Mouse (Mus musculus) hindbrain, postnatal 0 days (tissue): ENCODE results near the gene Xirp1. TPM values are rescaled to one million over a fixed set of nuclear protein-coding genes. Genes with fewer than 3 reads are reported as not detected.

Experiments used
- ATAC-seq: fragments of 200-750 bp; cut with Nextera tagmentation; 2 replicates; pipeline ENCODE4 v1.8.0; 2017; ENCODE audit warnings: mild to moderate bottlenecking, moderate TSS enrichment, moderate library complexity
- DNase-seq: peaks from one replicate; pipeline ENCODE4 v3.0.0-alpha.2; 2015; ENCODE audit warnings: low spot score
- H3K27ac ChIP-seq: fragments of 300-500 bp; sonication (generic); 2 replicates; pipeline ENCODE4 v1.5.1; 2014; ENCODE audit warnings: mild to moderate bottlenecking
- H3K27me3 ChIP-seq: fragments of 300-500 bp; sonication (generic); 2 replicates; pipeline ENCODE4 v1.6.1; 2014; ENCODE audit warnings: low read length, mixed read lengths; ENCODE audit not compliant: insufficient read depth
- H3K36me3 ChIP-seq: fragments of 300-500 bp; sonication (generic); 2 replicates; pipeline ENCODE4 v1.6.1; 2014; ENCODE audit warnings: low read length, mixed read lengths; ENCODE audit not compliant: insufficient read depth
- H3K4me1 ChIP-seq: fragments of 300-500 bp; sonication (generic); 2 replicates; pipeline ENCODE4 v1.6.1; 2014; ENCODE audit warnings: antibody characterized with exemption, low read length, mixed read lengths; ENCODE audit not compliant: insufficient read depth
- H3K4me2 ChIP-seq: fragments of 300-500 bp; sonication (generic); 2 replicates; pipeline ENCODE4 v1.6.1; 2014; ENCODE audit warnings: low read depth, mild to moderate bottlenecking, low read length, moderate library complexity, mixed read lengths
- H3K4me3 ChIP-seq: fragments of 300-500 bp; sonication (generic); 2 replicates; pipeline ENCODE4 v1.5.1; 2014; ENCODE audit warnings: low read length
- H3K9ac ChIP-seq: fragments of 300-500 bp; sonication (generic); replicated peaks from 2 replicates; pipeline ENCODE4 v1.6.1; 2014; ENCODE audit warnings: mild to moderate bottlenecking, low read length, moderate library complexity, mixed read lengths
- H3K9me3 ChIP-seq: fragments of 300-500 bp; sonication (generic); 2 replicates; pipeline ENCODE4 v1.6.1; 2016; ENCODE audit warnings: low read length, mixed read lengths
- CTCF ChIP-seq: IDR thresholded peaks from 2 replicates; pipeline ENCODE4 v1.5.1; 2016; ENCODE audit warnings: antibody characterized with exemption, control low read depth, low read depth
- whole genome bisulfite sequencing: fragments of 180-500 bp; shearing (Covaris S2); extraction: QIAGEN DNeasy Blood & Tissue Kit; methylation state at CpG from one replicate; pipeline ENCODE4 v1.1.7; 2014; 5-methylcytosine and 5-hydroxymethylcytosine counted together
- polyA plus RNA-seq: library from polyadenylated mRNA; unstranded; fragments of >200 nt; fragmentation: Nextera tagmentation; extraction: Ambion mirVana; gene quantifications from 2 replicates; pipeline ENCODE4 v1.2.1, GENCODE M21; 2015
- total RNA-seq: library from RNA; depleted of rRNA; stranded (reverse); fragments of >200 nt; gene quantifications from 2 replicates; pipeline ENCODE4 v1.2.3, GENCODE M21; 2014

Xirp1 gene
- total and polyA plus RNA-seq, 2 experiments from 2014 or later = 0.05 to 0.19 TPM

- peak overlapping the region; percentile 30 for H3K4me3 ChIP-seq
- peak; percentile 61 for DNase-seq
- H3K4me1 ChIP-seq = 0 out of 2 replicates have a peak, but pooled peaks cover 6% of the 10 kb centered on the region
- peak overlapping the region; percentile 57 for H3K4me2 ChIP-seq
- peak; percentile 32; the same call in 1 of the 2 replicates for ATAC-seq
- H3K9ac ChIP-seq = no peak overlapping the region; the same call in 1 of the 2 replicates
- no peaks in the 10 kb centered on the region for H3K27me3 ChIP-seq
- no peaks in the 10 kb centered on the region for H3K9me3 ChIP-seq
- no peaks in the 10 kb centered on the region for H3K36me3 ChIP-seq
- WGBS = 11% methylated on average over 31 of the region's 31 CpGs
- H3K27ac ChIP-seq = no peak overlapping the region
- TF ChIP-seq CTCF = no peak
Measured at GRCm38 (mm10) chr9:120001945-120002725, 21.3 kb downstream of the Xirp1 start.

- DNase-seq = no peak
- H3K4me2 ChIP-seq = no peak overlapping the region
- no peak overlapping the region for H3K4me3 ChIP-seq
- H3K27me3 ChIP-seq = no peaks in the 10 kb centered on the region
- no peak overlapping the region for H3K9ac ChIP-seq
- ATAC-seq = no peak
- 86% methylated on average over 5 of the region's 5 CpGs for WGBS
- no peaks in the 10 kb centered on the region for H3K9me3 ChIP-seq
- no peaks in the 10 kb centered on the region for H3K36me3 ChIP-seq
- 0 out of 2 replicates have a peak, but pooled peaks cover 6% of the 10 kb centered on the region for H3K4me1 ChIP-seq
- no peak overlapping the region for H3K27ac ChIP-seq
- no peak for TF ChIP-seq CTCF
Measured at GRCm38 (mm10) chr9:120000761-120001160, 22.6 kb downstream of the Xirp1 start.

- Histone ChIP-seq H3K27ac (no peak overlapping the region), H3K27me3 (no peaks in the 10 kb centered on the region), H3K9me3 (no peaks in the 10 kb centered on the region), H3K4me2 (no peak overlapping the region), H3K9ac (no peak overlapping the region), H3K4me3 (no peak overlapping the region), H3K36me3 (no peaks in the 10 kb centered on the region), H3K4me1 (0 out of 2 replicates have a peak, but pooled peaks cover 6% of the 10 kb centered on the region)
- no peak for ATAC-seq
- WGBS = 62% methylated on average over 6 of the region's 6 CpGs
- TF ChIP-seq CTCF = no peak
- no peak for DNase-seq
Measured at GRCm38 (mm10) chr9:119999636-120000035, 23.8 kb downstream of the Xirp1 start.

GRCm38 (mm10) chr9:119998776-119999175 is 24.6 kb downstream of the Xirp1 start:
- no peak overlapping the region for H3K27ac ChIP-seq
- ATAC-seq (no peak), DNase-seq (no peak)
- no peaks in the 10 kb centered on the region for H3K9me3 ChIP-seq
- TF ChIP-seq CTCF = no peak
- no peaks in the 10 kb centered on the region for H3K27me3 ChIP-seq
- H3K4me3 ChIP-seq = no peak overlapping the region
- H3K9ac ChIP-seq = no peak overlapping the region
- 86% methylated on average over 1 of the region's 1 CpGs for WGBS
- H3K4me2 ChIP-seq = no peak overlapping the region
- H3K4me1 ChIP-seq = 0 out of 2 replicates have a peak, but pooled peaks cover 6% of the 10 kb centered on the region
- H3K36me3 ChIP-seq = no peaks in the 10 kb centered on the region

- WGBS = 83% methylated on average over 4 of the region's 4 CpGs
- Histone ChIP-seq H3K4me2 (no peak overlapping the region), H3K4me1 (no peaks in the 10 kb centered on the region), H3K4me3 (no peak overlapping the region), H3K9ac (no peak overlapping the region), H3K9me3 (no peaks in the 10 kb centered on the region), H3K27ac (no peak overlapping the region), H3K27me3 (no peaks in the 10 kb centered on the region), H3K36me3 (no peaks in the 10 kb centered on the region)
- ATAC-seq = no peak
- DNase-seq = no peak
- TF ChIP-seq CTCF = no peak
Measured at GRCm38 (mm10) chr9:119996080-119996479, 27.3 kb downstream of the Xirp1 start.

GRCm38 (mm10) chr9:119994207-119994606 is 29.2 kb downstream of the Xirp1 start:
- Histone ChIP-seq H3K9ac (no peak overlapping the region), H3K27ac (no peak overlapping the region), H3K9me3 (no peaks in the 10 kb centered on the region), H3K4me3 (no peak overlapping the region), H3K4me1 (no peaks in the 10 kb centered on the region), H3K27me3 (no peaks in the 10 kb centered on the region), H3K4me2 (no peak overlapping the region), H3K36me3 (no peaks in the 10 kb centered on the region)
- ATAC-seq (no peak), DNase-seq (no peak)
- TF ChIP-seq CTCF = no peak
- WGBS = 77% methylated on average over 7 of the region's 7 CpGs
